Comparison of ENCODE assay signal across 10 mouse cellular contexts in genomic region chr7:49751148-49751547, GRCm38 (mm10). TPM values are rescaled to one million over a fixed set of nuclear protein-coding genes. Genes with fewer than 3 reads are reported as not detected.
A peak's percentile ranks its signal among the peaks of the same experiment; 100 is the strongest.
DNase-seq lines count a peak whose midpoint lies in the region.
"Had no signal": no experiment of that assay in that cellular context is flagged by ENCODE, and none has a peak within 500 bp of the region (broad histone marks: within the 10 kb centered on the region; RNA-seq: fewer than 3 reads in every experiment).

No protein-coding gene starts in this region.

- H3K4me3 ChIP-seq in heart, embryonic 10.5 days = no peak overlapping the region
- H3K4me3 ChIP-seq: embryonic facial prominence, embryonic 13.5 days; limb, embryonic 12.5 days had no signal

- H3K9me3 ChIP-seq in heart, embryonic 10.5 days = no peaks in the 10 kb centered on the region
- H3K9me3 ChIP-seq: embryonic facial prominence, embryonic 13.5 days; limb, embryonic 12.5 days had no signal

- DNase-seq in heart, postnatal 14 days = peak; percentile 10 to 53
- no peak for DNase-seq in heart, embryonic 10.5 days (ENCODE audit: low spot score)
- DNase-seq in urinary bladder, postnatal 14 days (ENCODE audit: low spot score) = peak; percentile 29
- DNase-seq in urinary bladder, adult 2 months (ENCODE audit: low spot score) = no peak
- DNase-seq in embryo, embryonic 10.5 days (ENCODE audit: low spot score) = peak; percentile 84
- peak; percentile 48 for DNase-seq in kidney, postnatal 14 days
- DNase-seq in retina, postnatal 1 day = peak; percentile 69
- no peak for DNase-seq in ovary, adult 18-20 months (ENCODE audit: low spot score)

- peaks cover 7% of the 10 kb centered on the region; the same call in 1 of the 2 replicates for H3K4me1 ChIP-seq in heart, embryonic 10.5 days
- H3K4me1 ChIP-seq: embryonic facial prominence, embryonic 13.5 days; limb, embryonic 12.5 days had no signal

- H3K36me3 ChIP-seq in heart, embryonic 10.5 days = no peaks in the 10 kb centered on the region
- H3K36me3 ChIP-seq: embryonic facial prominence, embryonic 13.5 days; limb, embryonic 12.5 days had no signal

- H3K27ac ChIP-seq in heart, embryonic 10.5 days = no peak overlapping the region
- H3K27ac ChIP-seq: embryonic facial prominence, embryonic 13.5 days; limb, embryonic 12.5 days had no signal

- H3K27me3 ChIP-seq in heart, embryonic 10.5 days (ENCODE audit: insufficient read depth, poor library complexity, severe bottlenecking) = peaks cover 35% of the 10 kb centered on the region

- 7% methylated on average over 4 of the region's 4 CpGs for WGBS in heart, embryonic 10.5 days

- intact Hi-C loops in heart, postnatal 14 days (cut with DNase I) = loop anchor here (5.0 kb wide), 1 partner anchor 279 kb away; no protein-coding TSS in a partner anchor

RNA-seq across cellular contexts. Expression of gene Htatip2, which starts 7.8 kb away (rescaled TPM):
- total RNA-seq in heart, postnatal 14 days (2021) = 1 to 10 TPM; 5.3 to 6.9 TPM
- polyA plus RNA-seq in heart, embryonic 10.5 days (2016; fragmentation: Nextera tagmentation; extraction: Ambion mirVana) = 13.8 and 17.9 TPM in 2 replicates
- polyA plus RNA-seq in urinary bladder, adult 2 months (2012; rRNA removed) = 49.6 and 57.0 TPM in 2 replicates

RNA-seq across cellular contexts. Expression of gene Prmt3, which starts 27.0 kb away (rescaled TPM):
- total RNA-seq in heart, postnatal 14 days (2021) = 10 to 100 TPM; 10.1 to 10.2 TPM
- polyA plus RNA-seq in heart, embryonic 10.5 days (2016; fragmentation: Nextera tagmentation; extraction: Ambion mirVana) = 65.2 and 69.7 TPM in 2 replicates
- polyA plus RNA-seq in urinary bladder, adult 2 months (2012; rRNA removed) = 19.7 and 22.0 TPM in 2 replicates

Comparison
In these comparisons a context has a peak if more than half of its experiments do, and no peak if none do; other contexts are left out.
1. DNase-seq: peak in heart, postnatal 14 days (2 of 2), urinary bladder, postnatal 14 days (single experiment), embryo, embryonic 10.5 days (single experiment), kidney, postnatal 14 days (single experiment) and retina, postnatal 1 day (single experiment); none in heart, embryonic 10.5 days (single experiment), urinary bladder, adult 2 months (single experiment) and ovary, adult 18-20 months (single experiment).